Mouse (Mus musculus) ES-E14 (cell line): ENCODE results near the gene Olfr145. TPM values are rescaled to one million over a fixed set of nuclear protein-coding genes. Genes with fewer than 3 reads are reported as not detected.

ENCODE experiments used
- DNase-seq: peaks from one replicate; pipeline ENCODE4 v3.0.0-alpha.2; 2013; ENCODE audit warnings: low read depth, low spot score
- H3K27ac ChIP-seq: 2 replicates; pipeline ENCODE4 v1.5.1; 2012; ENCODE audit warnings: low read depth, mild to moderate bottlenecking, low read length, moderate library complexity, mixed read lengths; ENCODE audit not compliant: poor library complexity, insufficient read depth, severe bottlenecking
- H3K36me3 ChIP-seq: 2 replicates; pipeline ENCODE4 v1.6.1; 2012; ENCODE audit warnings: mild to moderate bottlenecking, low read length, moderate library complexity, mixed read lengths; ENCODE audit not compliant: control insufficient read depth, poor library complexity, insufficient read depth, severe bottlenecking
- H3K4me1 ChIP-seq, 2 experiments: fragments of 150-350 bp in 1 of 2; sonication (generic) in 1 of 2; 2 replicates each; pipeline ENCODE4 v1.6.1; 2012; ENCODE audit warnings: low read length in 2 of 2, mild to moderate bottlenecking in 1 of 2, mixed read lengths in 1 of 2; ENCODE audit not compliant: control insufficient read depth in 2 of 2, insufficient read depth in 2 of 2, poor library complexity in 1 of 2
- H3K4me3 ChIP-seq, 2 experiments: fragments of 150-350 bp in 1 of 2; sonication (generic) in 1 of 2; 2 replicates each; pipeline ENCODE4 v1.5.1; 2012; ENCODE audit warnings: low read length in 2 of 2, low read depth in 1 of 2, mild to moderate bottlenecking in 1 of 2, mixed read lengths in 1 of 2; ENCODE audit not compliant: insufficient read depth in 1 of 2, poor library complexity in 1 of 2, severe bottlenecking in 1 of 2
- H3K9ac ChIP-seq: 2 replicates; pipeline ENCODE4 v1.6.1; 2012; ENCODE audit warnings: low read depth, mild to moderate bottlenecking, low read length, mixed read lengths; ENCODE audit not compliant: poor library complexity, insufficient read depth, severe bottlenecking
- H3K9me3 ChIP-seq: fragments of 150-350 bp; sonication (generic); 2 replicates; pipeline ENCODE4 v1.6.1; 2012; ENCODE audit warnings: low read depth, mild to moderate bottlenecking, low read length; ENCODE audit not compliant: control insufficient read depth, insufficient read depth
- CHD2 ChIP-seq: IDR thresholded peaks from 2 replicates; pipeline ENCODE4 v1.6.1; 2014; ENCODE audit warnings: mild to moderate bottlenecking, low read depth, low read length, inconsistent platforms
- HCFC1 ChIP-seq: IDR thresholded peaks from 2 replicates; pipeline ENCODE4 v1.6.1; 2012; ENCODE audit warnings: low read length, inconsistent platforms, borderline replicate concordance; ENCODE audit not compliant: insufficient read depth
- MAFK ChIP-seq: IDR thresholded peaks from 2 replicates; pipeline ENCODE4 v1.6.1; 2014; ENCODE audit warnings: mild to moderate bottlenecking, low read depth, low read length, inconsistent platforms; ENCODE audit not compliant: insufficient read depth
- ZC3H11A ChIP-seq: IDR thresholded peaks from 2 replicates; pipeline ENCODE4 v1.6.1; 2012; ENCODE audit warnings: low read depth, mild to moderate bottlenecking, inconsistent platforms, low read length, borderline replicate concordance
- ZNF384 ChIP-seq: IDR thresholded peaks from 2 replicates; pipeline ENCODE4 v1.6.1; 2012; ENCODE audit warnings: low read depth, low read length, inconsistent platforms
- in situ Hi-C, 2 experiments: fragments of 600-800 bp; cut with MboI; formaldehyde crosslinking; loops; one replicate each; pipeline ENCODE4 v1.15.1; 2025; ENCODE audit warnings: low sequenced_read_pairs in 2 of 2, inconsistent platforms in 1 of 2; ENCODE audit not compliant: unreplicated experiment in 2 of 2
- total RNA-seq: library from RNA; depleted of rRNA; stranded (reverse); fragments of 300-350 nt; gene quantifications from 2 replicates; pipeline ENCODE4 v1.2.3, GENCODE M21; 2012

Gene Olfr145
- total RNA-seq, 1 experiment, result not detected

DNA sequence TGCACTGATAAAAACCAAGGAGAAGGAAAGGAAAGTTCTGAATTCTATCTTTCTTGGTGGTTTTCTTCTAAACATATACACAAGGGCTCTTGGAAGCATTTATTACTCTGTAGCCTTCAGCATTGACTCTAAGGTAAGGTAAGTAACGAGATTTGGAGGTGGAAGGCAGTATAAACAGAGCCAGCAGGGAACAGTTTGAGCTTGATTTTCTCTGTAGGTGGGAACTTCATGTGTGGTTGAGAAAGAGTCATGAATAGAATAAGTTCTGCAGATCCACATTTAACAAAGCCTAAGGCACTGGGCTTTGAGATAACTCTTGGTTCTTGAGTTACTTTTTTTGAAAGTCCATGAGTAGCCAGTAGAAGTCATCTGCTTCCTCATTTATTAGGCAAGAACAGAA is 21.5 kb downstream of the Olfr145 start:
- TF ChIP-seq CHD2 (no peak), ZC3H11A (no peak), MAFK (no peak), HCFC1 (no peak), ZNF384 (no peak)
- in situ Hi-C loops, result loop anchor here in 1 of 2 experiments (25.0 kb wide), 1 partner anchor 506 kb away; the partner anchor contains the start of gene Robo4
- Histone ChIP-seq H3K4me3 (no peak overlapping the region), H3K36me3 (no peaks in the 10 kb centered on the region), H3K27ac (no peak overlapping the region), H3K9me3 (no peaks in the 10 kb centered on the region), H3K9ac (no peak overlapping the region), H3K4me1 (no peaks in the 10 kb centered on the region)
- no peak for DNase-seq

- H3K4me3 ChIP-seq, result no peak overlapping the region
- in situ Hi-C loops, result loop anchor here in 1 of 2 experiments (10.0 to 25.0 kb wide), 2 partner anchors 229 to 512 kb away; partner anchors contain the start of gene Robo4
- no peak for TF ChIP-seq ZNF384
- TF ChIP-seq CHD2, result no peak
- TF ChIP-seq HCFC1, result no peak
- TF ChIP-seq ZC3H11A, result no peak
- no peak for TF ChIP-seq MAFK
These were observed 27.7 kb downstream of the Olfr145 start for GRCm38 (mm10) chr9:37924194-37924593.

DNA sequence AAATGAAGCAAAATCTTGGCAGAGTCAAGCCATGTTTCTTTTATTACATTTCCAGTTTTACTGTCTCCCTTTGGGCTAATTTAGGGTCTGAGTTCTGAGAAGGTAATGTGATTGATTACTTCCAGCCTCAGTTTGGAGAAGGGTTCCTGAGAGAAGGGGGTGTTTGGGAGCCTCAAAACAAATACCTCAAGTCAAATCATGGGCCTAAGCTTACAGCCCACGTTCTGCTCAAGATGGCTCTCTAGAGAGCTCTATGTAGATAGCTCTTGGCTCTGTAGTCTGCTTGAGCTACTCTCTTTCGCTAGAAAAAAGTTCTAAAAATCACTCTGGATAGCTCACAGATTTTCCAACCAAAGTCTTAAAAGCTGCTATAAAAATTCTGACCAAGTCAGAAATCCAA is 28.9 kb downstream of the Olfr145 start:
- Histone ChIP-seq H3K9ac (no peak overlapping the region), H3K27ac (no peak overlapping the region), H3K9me3 (no peaks in the 10 kb centered on the region), H3K36me3 (no peaks in the 10 kb centered on the region), H3K4me3 (no peak overlapping the region), H3K4me1 (no peaks in the 10 kb centered on the region)
- in situ Hi-C loops, result loop anchor here (10.0 to 25.0 kb wide), 2 partner anchors 231 to 513 kb away; partner anchors contain the start of gene Robo4 (in 1 of the 2)
- DNase-seq, result no peak
- TF ChIP-seq CHD2 (no peak), MAFK (no peak), ZNF384 (no peak), HCFC1 (no peak), ZC3H11A (no peak)

More at GRCm38 (mm10) chr9:37924194-37924593, 27.7 kb downstream of the Olfr145 start:
- no peak overlapping the region for H3K9ac ChIP-seq
- no peaks in the 10 kb centered on the region for H3K36me3 ChIP-seq
- DNase-seq, result no peak
- H3K9me3 ChIP-seq, result no peaks in the 10 kb centered on the region
- no peaks in the 10 kb centered on the region for H3K4me1 ChIP-seq
- no peak overlapping the region for H3K27ac ChIP-seq

GRCm38 (mm10) chr9:37926019-37927013 is 29.8 kb downstream of the Olfr145 start:
- no peak for TF ChIP-seq ZNF384
- TF ChIP-seq MAFK, result no peak
- no peak for TF ChIP-seq HCFC1
- TF ChIP-seq CHD2, result no peak
- TF ChIP-seq ZC3H11A, result no peak
- in situ Hi-C loops, result loop anchor here (10.0 to 25.0 kb wide), 2 partner anchors 232 to 514 kb away; partner anchors contain the start of gene Robo4 (in 1 of the 2)
- no peak overlapping the region for H3K4me3 ChIP-seq
- H3K9me3 ChIP-seq, result no peaks in the 10 kb centered on the region
- no peak overlapping the region for H3K9ac ChIP-seq
- DNase-seq, result no peak
- H3K4me1 ChIP-seq, result no peaks in the 10 kb centered on the region
- H3K27ac ChIP-seq, result no peak overlapping the region
- no peaks in the 10 kb centered on the region for H3K36me3 ChIP-seq
